Mouse (Mus musculus): ENCODE measurements at regions not wholly inside any gene's neighbourhood (a gene's known extent, or its start where the extent isn't known, plus 50 kb on each side); places are given as distances from the start of the nearest gene placed in this dataset.

DNA sequence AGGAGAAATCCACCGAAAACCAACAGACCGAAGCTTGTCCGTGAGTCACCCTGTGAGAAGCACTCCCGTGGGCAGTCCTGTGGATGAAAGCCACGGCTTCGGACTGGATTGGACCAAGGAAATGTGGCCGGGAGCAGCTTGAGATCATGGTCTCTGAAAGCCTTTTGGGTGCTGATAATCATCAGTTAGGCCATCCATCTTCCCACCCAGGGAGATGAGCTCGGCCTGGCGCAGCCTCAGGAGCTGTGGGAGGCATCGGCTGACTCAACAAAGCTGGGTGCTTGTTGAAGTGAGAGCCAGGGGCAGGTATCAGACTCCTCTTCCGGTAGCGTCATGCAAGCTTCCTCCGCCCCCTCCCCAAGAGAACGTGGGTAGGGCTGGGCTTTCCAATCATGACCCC lies 582.2 kb upstream of the Gm19410 start:
- DNase-seq (ENCODE audit: low spot score) = no peak

DNA sequence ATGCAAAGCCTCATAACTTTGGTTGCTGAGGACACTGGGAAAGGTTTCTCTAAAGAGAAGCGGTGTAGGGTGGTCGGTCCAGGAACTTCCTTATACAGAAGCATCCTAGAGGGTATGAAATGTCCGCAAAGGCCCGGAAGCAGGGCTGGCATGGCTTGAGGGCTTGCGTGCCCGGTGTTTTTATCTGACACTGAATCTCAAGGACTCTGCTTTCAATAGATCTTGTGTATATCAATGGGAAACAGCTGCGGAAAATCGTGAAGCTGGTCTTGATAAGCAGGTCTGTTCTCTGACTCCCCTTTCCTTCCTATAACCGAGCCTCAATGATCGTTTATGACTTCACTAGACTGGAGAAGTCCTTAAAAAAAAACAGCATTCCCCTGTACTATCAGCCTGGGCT lies 580.4 kb upstream of the Gm19410 start:
- DNase-seq (ENCODE audit: low spot score) = no peak

DNA sequence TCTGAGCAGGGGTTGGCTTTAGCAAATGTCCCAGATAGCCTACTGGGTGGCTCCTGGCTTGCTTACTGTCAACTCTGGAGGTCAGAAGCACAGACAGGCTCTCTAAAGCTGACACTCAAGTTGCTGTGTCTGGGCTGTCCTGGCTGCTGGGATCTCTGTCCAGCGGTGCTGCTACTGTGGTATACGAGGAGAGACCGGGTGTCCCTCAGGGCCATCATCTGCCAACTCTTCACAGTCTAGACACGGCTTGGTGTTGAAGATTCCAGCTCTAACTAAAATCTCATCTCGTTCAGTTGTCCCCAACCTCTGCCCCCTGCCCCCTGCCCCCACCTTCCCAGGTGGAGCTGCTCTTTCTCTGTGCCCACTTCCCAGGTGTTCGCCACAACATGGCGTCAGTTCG lies 577.1 kb upstream of the Gm19410 start:
- DNase-seq (ENCODE audit: low spot score) = no peak

DNA sequence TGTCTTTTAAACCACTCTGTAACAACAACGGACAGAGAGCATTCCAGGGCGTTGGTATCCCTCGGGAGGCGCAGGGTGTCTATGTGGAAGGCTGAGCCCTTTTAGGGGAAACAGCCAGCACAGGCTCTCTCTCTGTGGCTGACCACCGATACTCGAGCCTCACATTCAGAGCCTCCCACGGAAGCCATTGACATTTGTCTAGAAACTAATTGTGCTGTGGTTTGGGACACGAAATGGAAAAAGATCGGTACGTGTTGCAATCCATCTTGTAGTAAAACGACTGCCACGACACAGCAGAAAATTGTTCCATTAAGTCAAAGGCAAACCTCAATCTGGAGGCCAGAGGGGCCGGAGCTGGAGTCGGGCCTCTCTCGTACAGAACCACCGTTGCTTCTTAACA lies 575.9 kb upstream of the Gm19410 start:
- no peak for DNase-seq (ENCODE audit: low spot score)

DNA sequence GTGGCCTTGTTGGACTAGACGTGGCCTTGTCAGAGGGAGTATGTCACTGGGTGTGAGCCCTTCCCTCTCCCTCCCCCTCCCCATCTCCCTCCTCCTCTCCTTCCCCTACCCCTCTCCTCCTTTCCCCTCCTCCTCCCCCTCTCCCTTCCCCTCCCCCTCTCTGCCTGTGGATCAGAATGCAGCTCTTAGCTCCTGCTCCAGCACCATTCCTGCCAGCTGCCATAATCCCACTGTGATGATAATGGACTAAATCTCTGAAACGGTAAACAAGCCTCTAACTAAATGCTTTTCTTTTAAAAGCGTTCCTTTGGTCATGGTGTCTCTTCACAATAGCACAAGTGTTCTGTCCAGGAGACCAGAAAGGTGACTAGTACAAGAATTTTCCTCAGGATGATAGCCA lies 573.1 kb upstream of the Gm19410 start:
- no peak for DNase-seq (ENCODE audit: low spot score)

DNA sequence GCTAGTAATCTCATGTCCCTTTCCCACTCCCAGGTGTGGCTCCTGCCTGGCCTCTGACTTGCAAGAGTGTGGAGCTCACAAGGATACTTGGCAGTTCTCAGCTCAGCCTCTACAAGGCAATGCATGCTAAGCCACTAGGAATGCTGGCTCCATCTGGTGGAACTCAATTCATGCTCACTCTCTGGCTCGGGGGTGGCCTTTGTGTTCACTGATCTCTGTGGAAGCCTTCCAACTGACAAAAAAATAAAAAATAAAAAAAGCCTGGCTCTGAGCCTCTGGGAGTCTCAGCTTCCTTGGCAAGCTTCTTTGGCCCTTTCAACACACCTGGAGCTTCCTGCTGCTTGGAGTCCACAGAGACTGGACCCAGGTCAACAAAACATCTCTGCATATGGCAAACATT lies 571.8 kb upstream of the Gm19410 start:
- DNase-seq (ENCODE audit: low spot score) = no peak

DNA sequence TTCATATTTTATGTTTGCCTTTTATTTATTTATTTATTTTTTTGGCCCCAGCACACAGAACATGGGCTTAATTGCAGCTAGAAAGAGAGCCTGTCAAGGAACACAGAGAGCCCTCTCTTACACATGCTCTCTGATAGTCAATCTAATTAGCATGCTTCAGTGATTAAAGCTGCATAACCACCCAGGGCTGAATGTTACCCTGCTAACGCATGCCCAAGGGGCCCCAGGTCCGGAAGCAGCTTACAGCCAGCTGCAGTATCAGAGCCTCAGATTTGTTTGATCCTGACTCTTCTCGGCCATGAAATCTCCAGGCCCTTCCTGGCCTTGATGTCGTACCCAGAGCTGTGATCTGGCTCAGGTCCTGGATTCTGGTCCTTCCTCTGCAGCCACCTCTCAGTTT lies 569.4 kb upstream of the Gm19410 start:
- DNase-seq (ENCODE audit: low spot score) = no peak

DNA sequence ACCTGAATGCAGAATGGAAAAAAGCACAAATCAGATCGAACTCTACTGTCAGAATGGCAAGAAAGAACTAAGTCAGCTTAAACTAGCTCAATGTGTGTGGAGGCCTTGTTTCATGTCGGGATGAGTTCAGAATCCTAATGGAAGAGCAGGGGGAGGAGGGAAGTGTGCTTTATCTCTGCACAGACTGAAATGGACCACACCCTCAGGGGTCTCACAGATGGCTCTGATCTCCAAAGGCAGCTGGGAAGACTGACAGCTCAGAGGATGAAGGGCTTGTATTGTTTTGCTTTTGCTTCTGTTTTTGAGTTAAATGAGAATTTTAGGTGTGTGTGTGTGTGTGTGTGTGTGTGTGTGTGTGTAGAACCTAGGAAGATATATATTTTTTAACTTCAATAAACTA lies 566.8 kb upstream of the Gm19410 start:
- DNase-seq (ENCODE audit: low spot score) = no peak

DNA sequence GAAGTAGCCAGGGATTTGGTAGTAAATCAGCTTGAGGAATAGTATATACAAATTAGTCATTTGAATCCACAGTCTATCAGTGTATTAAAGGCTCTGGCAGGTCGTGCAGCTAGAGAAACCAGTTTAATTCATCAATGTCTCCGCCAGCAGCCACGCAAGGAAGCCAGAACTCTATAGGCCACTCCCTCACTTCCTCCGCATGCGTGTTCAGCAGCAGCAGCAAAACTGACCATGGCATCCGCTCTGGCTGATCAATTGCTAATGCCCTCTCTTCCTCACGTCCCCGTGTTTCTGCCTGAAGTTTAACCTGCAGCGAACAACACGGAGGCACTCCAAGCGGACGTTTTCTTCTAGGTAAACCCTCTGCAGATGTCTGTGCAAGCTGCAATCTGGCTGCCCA lies 564.2 kb upstream of the Gm19410 start:
- DNase-seq (ENCODE audit: low spot score) = no peak

DNA sequence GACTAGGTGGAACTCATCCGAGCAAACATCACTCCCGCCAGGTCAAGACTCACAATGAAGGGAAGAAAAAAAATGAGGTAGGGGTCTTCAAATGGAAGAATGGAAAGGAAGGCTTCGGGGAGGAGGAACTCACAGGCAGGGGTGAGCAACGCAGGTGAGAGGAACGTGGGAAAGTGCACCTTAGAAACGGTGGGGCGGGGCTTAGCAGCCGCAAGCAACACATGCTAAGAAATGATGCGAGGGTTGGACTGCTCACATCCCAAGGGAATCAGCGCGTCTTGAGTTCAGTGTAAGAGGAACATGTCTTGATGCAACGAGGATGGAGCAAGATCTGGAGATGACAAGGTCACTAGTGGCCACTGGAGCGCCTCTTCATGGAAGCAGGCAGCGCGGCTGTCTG lies 560.6 kb upstream of the Gm19410 start:
- no peak for DNase-seq (ENCODE audit: low spot score)

DNA sequence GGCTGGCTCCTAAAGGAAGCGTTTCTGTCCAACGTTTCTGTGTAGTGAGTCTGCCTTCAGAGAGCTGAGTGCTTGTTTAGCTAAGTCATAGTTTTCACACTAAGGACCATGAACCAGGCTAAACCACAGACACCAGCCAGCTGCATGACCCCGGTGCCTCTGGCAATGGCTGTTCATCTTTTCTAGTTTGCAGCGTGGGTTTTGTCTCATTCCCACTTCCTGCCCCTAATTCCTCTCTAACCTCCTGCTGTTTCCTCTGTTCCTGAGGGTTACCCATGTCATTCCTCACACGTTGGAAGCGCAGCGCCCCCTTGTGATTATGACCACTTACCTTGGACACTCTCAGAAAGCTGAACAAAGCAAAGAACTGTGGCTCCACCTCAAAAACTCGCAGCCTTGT lies 560.1 kb upstream of the Gm19410 start:
- peak; percentile 80 for DNase-seq (ENCODE audit: low spot score)

DNA sequence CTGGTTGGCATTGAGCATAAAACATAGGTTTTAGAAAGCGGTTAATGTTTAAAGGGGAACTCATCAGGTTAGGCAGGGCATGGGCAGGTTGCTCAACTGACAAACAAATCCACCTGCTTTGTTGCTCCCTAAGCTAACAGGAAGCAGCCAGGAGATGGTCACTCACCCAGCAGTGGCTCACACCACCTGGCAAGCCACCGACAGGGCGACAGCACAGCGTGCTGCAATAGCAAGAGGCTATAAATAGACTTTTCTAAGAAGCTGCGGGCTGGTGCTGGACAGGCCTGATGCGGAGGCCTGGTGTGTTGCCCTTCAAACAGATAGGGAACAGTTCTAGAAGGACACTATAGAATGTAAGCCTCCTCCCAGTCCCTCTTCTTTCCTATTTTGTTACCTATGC lies 559.3 kb upstream of the Gm19410 start:
- DNase-seq (ENCODE audit: low spot score) = peak; percentile 47

DNA sequence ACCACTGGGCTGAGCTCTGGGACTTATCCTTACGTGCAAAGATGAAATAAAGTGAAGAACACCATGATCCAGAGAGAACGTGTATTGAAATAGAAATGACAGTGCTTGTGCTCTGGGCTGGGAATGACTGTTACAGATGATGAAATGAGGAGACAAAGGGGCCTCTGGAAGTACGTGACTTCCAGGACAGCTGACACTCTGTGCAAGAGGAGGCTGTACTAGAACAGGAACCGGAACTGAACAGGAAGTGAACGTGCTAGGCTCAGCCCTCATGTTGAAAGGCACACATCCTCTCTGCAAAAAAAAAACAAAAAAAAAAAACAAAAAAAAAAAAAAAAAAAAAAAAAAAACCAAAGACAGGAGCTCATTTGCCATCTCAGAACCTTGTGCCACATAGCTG lies 557.2 kb upstream of the Gm19410 start:
- peak; percentile 82 for DNase-seq (ENCODE audit: low spot score)

DNA sequence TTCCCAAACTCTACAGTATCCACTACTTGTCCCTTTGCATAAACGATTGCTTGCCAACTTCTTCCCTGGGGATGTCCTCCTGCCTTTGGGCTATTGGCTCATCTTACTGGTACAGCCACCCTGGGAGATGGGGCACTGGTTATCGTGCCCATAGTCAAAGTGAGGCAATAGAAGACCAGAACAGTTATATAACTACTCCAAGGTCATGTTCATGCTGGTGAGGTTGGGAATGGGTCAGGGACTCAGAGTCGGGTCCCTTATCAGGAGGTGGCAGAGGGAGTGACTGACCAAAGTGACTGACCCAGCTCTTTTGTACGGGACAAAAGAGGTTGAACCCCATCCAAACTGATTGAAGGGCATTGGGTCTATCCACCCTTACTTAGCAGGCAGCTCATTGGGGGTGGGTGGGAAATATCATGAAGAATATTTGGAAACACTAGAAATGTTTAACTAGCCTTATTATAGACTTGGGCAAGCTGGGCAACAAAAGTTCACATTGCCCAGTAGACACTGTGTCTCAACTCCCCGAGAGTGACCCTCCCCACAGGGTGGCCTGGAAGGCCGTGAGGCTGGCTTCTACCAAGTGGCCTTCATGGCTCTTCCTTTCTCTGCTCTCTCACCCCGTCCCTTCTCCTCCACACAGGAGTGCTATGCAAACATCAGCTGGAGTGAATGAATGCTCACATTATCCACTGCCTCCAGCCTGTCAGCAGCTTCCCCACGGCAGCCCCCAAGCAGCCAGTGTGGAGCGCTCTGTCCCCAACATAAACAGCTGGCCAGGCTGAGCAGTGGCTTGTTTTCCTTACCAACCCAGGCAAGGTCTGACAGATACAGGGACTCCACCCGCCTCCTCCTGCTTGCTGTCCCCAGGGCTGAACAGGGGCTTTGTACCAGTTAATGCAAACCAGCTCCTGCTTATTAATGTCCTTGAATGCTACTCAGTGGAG lies 553.8 kb upstream of the Gm19410 start:
- no peak for DNase-seq (ENCODE audit: low spot score)

DNA sequence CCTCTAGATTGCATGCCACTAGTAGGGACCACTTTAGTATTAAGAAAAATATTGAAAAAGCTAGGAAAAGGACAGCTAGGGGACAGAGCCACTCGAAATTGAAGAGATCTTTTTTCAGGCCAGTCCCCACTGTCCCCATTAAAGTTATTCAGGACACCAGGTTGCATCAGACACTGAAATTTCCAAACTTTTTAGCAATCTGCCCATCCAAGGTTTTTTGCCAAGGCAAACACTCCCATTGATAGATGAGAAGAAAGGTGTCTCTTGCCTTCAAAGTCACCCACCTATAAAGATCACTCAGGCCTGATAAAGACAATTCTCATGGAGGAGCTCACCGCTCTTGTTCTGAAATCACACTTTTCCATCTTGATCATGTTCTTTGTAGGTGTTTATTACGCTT lies 552.1 kb upstream of the Gm19410 start:
- no peak for DNase-seq (ENCODE audit: low spot score)

DNA sequence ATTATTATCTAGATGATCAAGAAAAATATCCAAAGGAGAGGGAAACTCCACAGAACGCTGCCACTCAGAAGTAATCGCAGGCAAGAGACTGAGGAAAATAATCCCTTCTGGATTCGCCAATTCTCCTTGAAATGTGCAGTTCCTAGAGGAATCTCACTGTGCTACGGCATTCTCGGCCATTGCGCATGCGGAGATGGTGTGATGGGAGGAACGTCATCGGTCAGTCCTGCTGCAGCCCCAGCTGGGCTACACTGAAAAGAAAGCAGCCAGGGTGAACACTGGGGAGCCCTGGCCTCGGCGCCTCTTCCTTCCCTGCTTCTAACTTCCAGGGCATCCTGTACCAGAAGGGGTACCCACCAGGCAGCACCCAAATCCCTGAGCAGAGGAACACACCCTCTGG lies 548.0 kb upstream of the Gm19410 start:
- no peak for DNase-seq (ENCODE audit: low spot score)

DNA sequence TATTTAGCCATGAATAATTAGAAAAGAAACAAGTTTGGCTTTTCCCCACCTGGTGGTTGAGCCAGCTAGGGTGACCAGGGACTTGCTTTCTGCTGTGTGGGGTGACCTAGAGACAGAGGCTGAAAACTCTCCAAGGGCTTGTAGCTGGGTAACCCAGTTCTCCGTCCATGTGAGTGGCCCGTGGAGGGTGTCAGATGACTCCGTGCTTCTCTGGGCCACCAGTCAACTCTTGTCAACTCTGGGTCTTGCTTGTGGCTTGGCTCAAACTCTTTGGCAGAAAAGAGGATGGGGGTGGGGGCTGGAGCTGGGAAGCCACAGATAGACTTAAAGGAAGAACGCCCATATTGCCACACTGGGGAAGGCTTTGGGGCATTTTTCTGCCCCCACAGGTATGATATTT lies 547.3 kb upstream of the Gm19410 start:
- no peak for DNase-seq (ENCODE audit: low spot score)

DNA sequence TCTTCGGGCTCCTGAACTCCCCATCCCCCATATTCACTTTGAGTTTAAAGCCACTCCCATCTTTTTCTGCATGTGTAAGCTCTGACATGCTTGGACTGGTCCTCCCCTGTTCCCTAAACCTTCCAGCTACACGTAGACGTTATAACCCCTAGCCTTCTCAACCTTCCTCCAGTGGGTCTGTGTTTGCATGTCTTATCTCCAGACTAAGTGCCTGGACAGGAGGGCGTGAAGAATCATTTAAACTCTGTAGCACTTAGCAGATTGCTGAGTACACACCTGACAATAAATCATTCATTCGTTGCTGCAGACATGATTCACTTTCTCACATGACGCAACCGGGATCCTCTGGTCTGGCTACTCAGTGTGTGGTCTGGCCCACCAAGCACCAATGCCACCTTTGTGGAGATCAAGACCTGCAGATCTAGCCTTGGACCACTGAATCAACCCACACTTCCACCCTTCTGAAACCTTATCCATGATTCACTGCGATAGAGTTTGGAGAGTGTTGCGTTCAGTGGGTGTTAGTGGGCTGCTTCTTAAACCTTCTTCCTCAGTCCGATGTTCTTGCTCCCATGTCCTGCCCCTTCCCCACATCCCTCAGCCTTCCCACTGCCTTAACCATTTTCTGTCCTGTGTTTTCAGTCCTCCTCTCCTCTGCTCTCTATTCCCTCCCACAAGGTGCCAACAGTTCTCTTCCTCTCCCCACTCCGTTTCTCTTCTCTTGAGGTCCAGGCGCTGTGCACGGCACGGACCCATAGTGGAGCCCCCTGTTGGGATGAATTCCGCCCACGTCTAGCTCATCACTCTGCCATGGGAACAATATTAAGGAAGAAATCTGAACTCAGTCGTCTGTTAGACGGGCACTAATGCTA lies 541.3 kb upstream of the Gm19410 start:
- DNase-seq (ENCODE audit: low spot score) = no peak

DNA sequence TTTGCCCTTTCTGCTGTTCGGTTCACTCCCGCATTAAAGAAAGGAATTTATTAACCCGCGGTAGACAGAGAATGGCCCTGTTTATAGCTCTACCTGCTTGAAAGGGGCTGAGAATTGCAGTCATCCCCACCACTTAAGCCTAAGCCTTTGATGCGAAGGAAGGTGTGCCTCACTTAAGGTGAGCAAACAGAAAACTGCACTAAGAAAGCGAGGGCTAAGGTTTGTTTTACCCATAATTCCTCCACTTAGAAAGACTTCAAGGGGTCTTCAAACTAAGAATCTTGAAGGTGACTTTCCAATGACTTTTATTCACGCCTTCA lies 540.7 kb upstream of the Gm19410 start:
- no peak for DNase-seq (ENCODE audit: low spot score)

DNA sequence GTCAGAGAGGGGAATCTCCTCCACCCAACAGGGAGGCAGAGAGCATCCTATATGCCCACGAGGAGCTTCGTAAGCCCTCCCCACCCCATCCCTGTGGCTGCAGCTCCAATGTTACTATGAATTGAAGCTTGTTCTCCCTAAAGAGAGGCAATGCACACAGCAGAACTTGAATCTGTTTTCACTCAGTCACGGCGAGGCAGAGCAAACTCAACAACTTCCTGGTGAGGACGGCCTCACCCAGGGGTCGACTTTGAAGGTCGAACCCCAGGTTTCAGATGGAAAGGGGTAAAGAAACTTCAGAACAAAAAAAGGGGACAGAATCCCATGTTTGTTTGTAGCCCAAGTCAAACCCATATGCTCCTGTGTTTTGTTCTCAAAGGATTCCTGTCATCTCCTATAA lies 538.5 kb upstream of the Gm19410 start:
- DNase-seq (ENCODE audit: low spot score) = no peak

DNA sequence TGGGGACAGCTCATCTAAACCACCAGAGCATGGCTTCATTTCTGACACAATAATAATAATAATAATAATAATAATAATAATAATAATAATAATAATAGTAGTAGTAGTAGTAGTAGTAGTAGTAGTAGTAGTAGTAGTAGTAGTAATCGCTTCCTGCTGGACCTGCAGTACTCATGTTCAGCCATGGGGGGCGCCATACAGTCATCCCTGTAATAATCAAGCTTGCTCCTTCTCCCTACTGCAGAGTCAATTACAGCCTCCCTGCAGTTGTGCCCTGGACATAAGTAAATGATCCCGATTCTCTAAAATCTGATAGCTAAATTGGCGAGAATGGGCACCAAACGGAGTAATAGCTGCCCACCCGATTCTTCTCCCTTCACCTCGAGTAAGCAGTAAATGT lies 537.1 kb upstream of the Gm19410 start:
- peak; percentile 36 for DNase-seq (ENCODE audit: low spot score)

DNA sequence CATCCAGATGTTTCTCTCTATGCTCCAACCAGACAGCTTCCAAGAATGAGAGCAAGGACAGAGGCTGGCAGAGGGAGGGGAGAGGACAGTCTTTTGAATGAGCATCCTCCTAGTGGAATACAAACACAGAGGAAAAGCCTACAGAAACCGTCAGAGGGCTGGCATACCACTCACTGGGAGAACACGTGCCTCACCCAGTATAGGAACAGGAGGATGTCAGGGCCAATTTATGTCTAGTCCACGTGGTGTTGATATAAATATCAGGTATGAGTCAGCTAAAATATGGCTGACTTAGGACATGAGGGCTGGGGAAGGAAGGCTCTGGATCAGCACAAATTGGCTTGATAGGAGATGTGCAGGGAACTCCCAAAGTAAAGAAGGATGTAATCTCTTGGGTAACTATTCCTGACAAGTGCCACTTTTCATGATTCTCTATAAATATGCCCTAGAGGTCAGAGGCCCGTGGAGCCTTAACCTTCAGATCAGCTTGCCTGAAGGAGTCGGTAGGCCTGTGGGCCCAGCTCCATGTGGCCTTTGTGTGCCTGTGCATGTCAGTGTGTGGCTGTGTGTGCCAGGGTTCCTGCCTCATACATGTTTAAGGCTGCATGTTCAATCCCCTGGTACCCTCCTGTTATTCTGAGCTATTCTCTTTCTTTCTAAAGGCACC lies 531.9 kb upstream of the Gm19410 start:
- no peak for DNase-seq (ENCODE audit: low spot score)
